Mouse (Mus musculus): ENCODE measurements around the gene Qk. TPM values are rescaled to one million over a fixed set of nuclear protein-coding genes. Genes with fewer than 3 reads are reported as not detected.

The Qk gene
- polyA plus RNA-seq, 1 experiment from 2014 or later, result 47.6 TPM

- H3K9me3 ChIP-seq (replicated peaks; ENCODE audit: control insufficient read depth, low read length), result no peaks in the 10 kb centered on the region
- H3K36me3 ChIP-seq (replicated peaks; ENCODE audit: control insufficient read depth, insufficient read depth, low read depth, low read length), result no peaks in the 10 kb centered on the region
- H3K27ac ChIP-seq (replicated peaks; ENCODE audit: low read depth, low read length), result no peak overlapping the region
- WGBS, result 71% methylated on average over 1 of the region's 1 CpGs
- no peaks in the 10 kb centered on the region for H3K4me1 ChIP-seq (ENCODE audit: control insufficient read depth, insufficient read depth, low read length)
- no peak for ATAC-seq (replicated peaks; ENCODE audit: insufficient number of reproducible peaks, low FRiP score, low TSS enrichment, low read depth)
- H3K27me3 ChIP-seq (ENCODE audit: control insufficient read depth, insufficient read depth, low read length), result no peaks in the 10 kb centered on the region
- no peak overlapping the region for H3K4me3 ChIP-seq (ENCODE audit: low read depth, low read length)
- H3K4me2 ChIP-seq (ENCODE audit: low read depth, low read length), result no peak overlapping the region
- no peak overlapping the region for H3K9ac ChIP-seq (replicated peaks; ENCODE audit: low read length)
- DNase-seq (ENCODE audit: low spot score), result no peak
Measured at GRCm38 (mm10) chr17:10310046-10310445, 9.6 kb downstream of the Qk start.

- Histone ChIP-seq H3K27ac (replicated peaks; ENCODE audit: low read depth, low read length) (no peak overlapping the region), H3K27me3 (ENCODE audit: control insufficient read depth, insufficient read depth, low read length) (no peaks in the 10 kb centered on the region), H3K4me3 (ENCODE audit: low read depth, low read length) (no peak overlapping the region), H3K4me2 (ENCODE audit: low read depth, low read length) (no peak overlapping the region), H3K36me3 (replicated peaks; ENCODE audit: control insufficient read depth, insufficient read depth, low read depth, low read length) (no peaks in the 10 kb centered on the region), H3K9ac (replicated peaks; ENCODE audit: low read length) (no peak overlapping the region), H3K9me3 (replicated peaks; ENCODE audit: control insufficient read depth, low read length) (no peaks in the 10 kb centered on the region), H3K4me1 (ENCODE audit: control insufficient read depth, insufficient read depth, low read length) (no peaks in the 10 kb centered on the region)
- ATAC-seq (replicated peaks; ENCODE audit: insufficient number of reproducible peaks, low FRiP score, low TSS enrichment, low read depth) (no peak), DNase-seq (ENCODE audit: low spot score) (no peak)
- 42% methylated on average over 4 of the region's 4 CpGs for WGBS
Measured at GRCm38 (mm10) chr17:10309135-10309623, 10.5 kb downstream of the Qk start.

- ATAC-seq (replicated peaks; ENCODE audit: insufficient number of reproducible peaks, low FRiP score, low TSS enrichment, low read depth), result no peak
- H3K9me3 ChIP-seq (replicated peaks; ENCODE audit: control insufficient read depth, low read length), result no peaks in the 10 kb centered on the region
- WGBS, result 85% methylated on average over 2 of the region's 2 CpGs
- H3K4me3 ChIP-seq (ENCODE audit: low read depth, low read length), result no peak overlapping the region
- H3K27ac ChIP-seq (replicated peaks; ENCODE audit: low read depth, low read length), result no peak overlapping the region
- no peaks in the 10 kb centered on the region for H3K36me3 ChIP-seq (replicated peaks; ENCODE audit: control insufficient read depth, insufficient read depth, low read depth, low read length)
- no peak overlapping the region for H3K4me2 ChIP-seq (ENCODE audit: low read depth, low read length)
- H3K27me3 ChIP-seq (ENCODE audit: control insufficient read depth, insufficient read depth, low read length), result no peaks in the 10 kb centered on the region
- H3K9ac ChIP-seq (replicated peaks; ENCODE audit: low read length), result no peak overlapping the region
- H3K4me1 ChIP-seq (ENCODE audit: control insufficient read depth, insufficient read depth, low read length), result no peaks in the 10 kb centered on the region
- no peak for DNase-seq (ENCODE audit: low spot score)
Measured at GRCm38 (mm10) chr17:10306424-10306823, 13.2 kb downstream of the Qk start.

- no peak overlapping the region for H3K27ac ChIP-seq (replicated peaks; ENCODE audit: low read depth, low read length)
- H3K27me3 ChIP-seq (ENCODE audit: control insufficient read depth, insufficient read depth, low read length), result no peaks in the 10 kb centered on the region
- no peak overlapping the region for H3K4me2 ChIP-seq (ENCODE audit: low read depth, low read length)
- no peaks in the 10 kb centered on the region for H3K36me3 ChIP-seq (replicated peaks; ENCODE audit: control insufficient read depth, insufficient read depth, low read depth, low read length)
- no peaks in the 10 kb centered on the region for H3K4me1 ChIP-seq (ENCODE audit: control insufficient read depth, insufficient read depth, low read length)
- H3K9ac ChIP-seq (replicated peaks; ENCODE audit: low read length), result no peak overlapping the region
- DNase-seq (ENCODE audit: low spot score) (no peak), ATAC-seq (replicated peaks; ENCODE audit: insufficient number of reproducible peaks, low FRiP score, low TSS enrichment, low read depth) (no peak)
- H3K9me3 ChIP-seq (replicated peaks; ENCODE audit: control insufficient read depth, low read length), result no peaks in the 10 kb centered on the region
- no peak overlapping the region for H3K4me3 ChIP-seq (ENCODE audit: low read depth, low read length)
Measured at GRCm38 (mm10) chr17:10304001-10304400, 15.7 kb downstream of the Qk start.

- no peak for DNase-seq (ENCODE audit: low spot score)
- no peaks in the 10 kb centered on the region for H3K4me1 ChIP-seq (ENCODE audit: control insufficient read depth, insufficient read depth, low read length)
Measured at GRCm38 (mm10) chr17:10300968-10301795, 18.5 kb downstream of the Qk start.

GRCm38 (mm10) chr17:10299396-10299795, 20.3 kb downstream of the Qk start:
- no peaks in the 10 kb centered on the region for H3K36me3 ChIP-seq (replicated peaks; ENCODE audit: control insufficient read depth, insufficient read depth, low read depth, low read length)
- WGBS, result 88% methylated on average over 1 of the region's 1 CpGs
- H3K27me3 ChIP-seq (ENCODE audit: control insufficient read depth, insufficient read depth, low read length), result no peaks in the 10 kb centered on the region
- H3K4me1 ChIP-seq (ENCODE audit: control insufficient read depth, insufficient read depth, low read length), result no peaks in the 10 kb centered on the region
- no peak overlapping the region for H3K4me3 ChIP-seq (ENCODE audit: low read depth, low read length)
- H3K9ac ChIP-seq (replicated peaks; ENCODE audit: low read length), result no peak overlapping the region
- H3K9me3 ChIP-seq (replicated peaks; ENCODE audit: control insufficient read depth, low read length), result no peaks in the 10 kb centered on the region
- no peak for DNase-seq (ENCODE audit: low spot score)
- ATAC-seq (replicated peaks; ENCODE audit: insufficient number of reproducible peaks, low FRiP score, low TSS enrichment, low read depth), result no peak
- H3K4me2 ChIP-seq (ENCODE audit: low read depth, low read length), result no peak overlapping the region
- H3K27ac ChIP-seq (replicated peaks; ENCODE audit: low read depth, low read length), result no peak overlapping the region

More at GRCm38 (mm10) chr17:10300968-10301795, 18.5 kb downstream of the Qk start:
- 79% methylated on average over 4 of the region's 4 CpGs for WGBS
- ATAC-seq (replicated peaks; ENCODE audit: insufficient number of reproducible peaks, low FRiP score, low TSS enrichment, low read depth), result no peak
- Histone ChIP-seq H3K9ac (replicated peaks; ENCODE audit: low read length) (no peak overlapping the region), H3K4me3 (ENCODE audit: low read depth, low read length) (no peak overlapping the region), H3K27me3 (ENCODE audit: control insufficient read depth, insufficient read depth, low read length) (no peaks in the 10 kb centered on the region), H3K36me3 (replicated peaks; ENCODE audit: control insufficient read depth, insufficient read depth, low read depth, low read length) (no peaks in the 10 kb centered on the region), H3K27ac (replicated peaks; ENCODE audit: low read depth, low read length) (no peak overlapping the region), H3K9me3 (replicated peaks; ENCODE audit: control insufficient read depth, low read length) (no peaks in the 10 kb centered on the region), H3K4me2 (ENCODE audit: low read depth, low read length) (no peak overlapping the region)

GRCm38 (mm10) chr17:10292520-10292919, 27.1 kb downstream of the Qk start:
- no peak overlapping the region for H3K9ac ChIP-seq (replicated peaks; ENCODE audit: low read length)
- H3K4me1 ChIP-seq (ENCODE audit: control insufficient read depth, insufficient read depth, low read length), result no peaks in the 10 kb centered on the region
- no peaks in the 10 kb centered on the region for H3K27me3 ChIP-seq (ENCODE audit: control insufficient read depth, insufficient read depth, low read length)
- ATAC-seq (replicated peaks; ENCODE audit: insufficient number of reproducible peaks, low FRiP score, low TSS enrichment, low read depth), result no peak
- no peak for DNase-seq (ENCODE audit: low spot score)
- 48% methylated on average over 2 of the region's 2 CpGs for WGBS
- H3K4me3 ChIP-seq (ENCODE audit: low read depth, low read length), result no peak overlapping the region
- H3K27ac ChIP-seq (replicated peaks; ENCODE audit: low read depth, low read length), result no peak overlapping the region
- H3K9me3 ChIP-seq (replicated peaks; ENCODE audit: control insufficient read depth, low read length), result no peaks in the 10 kb centered on the region
- H3K36me3 ChIP-seq (replicated peaks; ENCODE audit: control insufficient read depth, insufficient read depth, low read depth, low read length), result no peaks in the 10 kb centered on the region
- H3K4me2 ChIP-seq (ENCODE audit: low read depth, low read length), result no peak overlapping the region

- H3K4me1 ChIP-seq (ENCODE audit: control insufficient read depth, insufficient read depth, low read length), result no peaks in the 10 kb centered on the region
- H3K9ac ChIP-seq (replicated peaks; ENCODE audit: low read length), result no peak overlapping the region
- H3K27ac ChIP-seq (replicated peaks; ENCODE audit: low read depth, low read length), result no peak overlapping the region
- H3K4me3 ChIP-seq (ENCODE audit: low read depth, low read length), result no peak overlapping the region
- H3K36me3 ChIP-seq (replicated peaks; ENCODE audit: control insufficient read depth, insufficient read depth, low read depth, low read length), result no peaks in the 10 kb centered on the region
- H3K9me3 ChIP-seq (replicated peaks; ENCODE audit: control insufficient read depth, low read length), result no peaks in the 10 kb centered on the region
- ATAC-seq (replicated peaks; ENCODE audit: insufficient number of reproducible peaks, low FRiP score, low TSS enrichment, low read depth) (no peak), DNase-seq (ENCODE audit: low spot score) (no peak)
- no peak overlapping the region for H3K4me2 ChIP-seq (ENCODE audit: low read depth, low read length)
- no peaks in the 10 kb centered on the region for H3K27me3 ChIP-seq (ENCODE audit: control insufficient read depth, insufficient read depth, low read length)
- 53% methylated on average over 2 of the region's 2 CpGs for WGBS
Measured at GRCm38 (mm10) chr17:10284772-10285171, 34.9 kb downstream of the Qk start.
